Mouse (Mus musculus): ENCODE data around the gene Olfr12.

Olfr12 gene

GRCm38 (mm10) chr1:92640393-92640792 lies 22.8 kb downstream of the Olfr12 start:
- ATAC-seq (ENCODE audit: low TSS enrichment): no peak

- ATAC-seq (ENCODE audit: low TSS enrichment): peak; percentile 86
These were observed 24.1 kb downstream of the Olfr12 start, which contains the start of gene Cops9 for GRCm38 (mm10) chr1:92641514-92642272. Gene Cops9, minus strand, starts transcription at chr1:92641985.

GRCm38 (mm10) chr1:92643691-92644090 lies 26.1 kb downstream of the Olfr12 start:
- no peak for ATAC-seq (ENCODE audit: low TSS enrichment)

GRCm38 (mm10) chr1:92644916-92645315 lies 27.3 kb downstream of the Olfr12 start:
- no peak for ATAC-seq (ENCODE audit: low TSS enrichment)

- no peak for ATAC-seq (ENCODE audit: low TSS enrichment)
These were observed 28.5 kb downstream of the Olfr12 start for GRCm38 (mm10) chr1:92646111-92646510.

- ATAC-seq (ENCODE audit: low TSS enrichment): no peak
These were observed 29.0 kb downstream of the Olfr12 start for GRCm38 (mm10) chr1:92646601-92647000.

- ATAC-seq (ENCODE audit: low TSS enrichment): no peak
These were observed 29.4 kb downstream of the Olfr12 start for GRCm38 (mm10) chr1:92647026-92647425.

- peak; percentile 45; the same call in 1 of the 2 replicates for ATAC-seq (ENCODE audit: low TSS enrichment)
These were observed 30.2 kb downstream of the Olfr12 start for GRCm38 (mm10) chr1:92647752-92648151.

- ATAC-seq (ENCODE audit: low TSS enrichment): no peak
These were observed 30.6 kb downstream of the Olfr12 start for GRCm38 (mm10) chr1:92648197-92648596.

- ATAC-seq (ENCODE audit: low TSS enrichment): peak; percentile 70
These were observed 31.1 kb downstream of the Olfr12 start, which contains the start of gene Otos for GRCm38 (mm10) chr1:92648673-92649072. Gene Otos, minus strand, starts transcription at chr1:92648841.

- ATAC-seq (ENCODE audit: low TSS enrichment): no peak
These were observed 33.9 kb downstream of the Olfr12 start for GRCm38 (mm10) chr1:92651467-92651866.

GRCm38 (mm10) chr1:92653179-92653578 lies 35.6 kb downstream of the Olfr12 start:
- peak; percentile 68 for ATAC-seq (ENCODE audit: low TSS enrichment)

GRCm38 (mm10) chr1:92654676-92655075 lies 37.1 kb downstream of the Olfr12 start:
- no peak for ATAC-seq (ENCODE audit: low TSS enrichment)

GRCm38 (mm10) chr1:92657025-92657820 lies 39.6 kb downstream of the Olfr12 start:
- no peak for ATAC-seq (ENCODE audit: low TSS enrichment)

GRCm38 (mm10) chr1:92659392-92659791 lies 41.8 kb downstream of the Olfr12 start:
- ATAC-seq (ENCODE audit: low TSS enrichment): no peak

GRCm38 (mm10) chr1:92667106-92667505 lies 49.5 kb downstream of the Olfr12 start:
- no peak for ATAC-seq (ENCODE audit: low TSS enrichment)

GRCm38 (mm10) chr1:92669430-92669829 lies 51.8 kb downstream of the Olfr12 start:
- ATAC-seq (ENCODE audit: low TSS enrichment): no peak

GRCm38 (mm10) chr1:92671326-92671725 lies 53.7 kb downstream of the Olfr12 start:
- peak; percentile 34; the same call in 1 of the 2 replicates for ATAC-seq (ENCODE audit: low TSS enrichment)
